Mouse (Mus musculus) hindbrain, embryonic 14.5 days (tissue): Measurements from ENCODE around the gene Btnl2. TPM values are rescaled to one million over a fixed set of nuclear protein-coding genes. Genes with fewer than 3 reads are reported as not detected.

Experiments used
- ATAC-seq: fragments of 200-750 bp; cut with Nextera tagmentation; 2 replicates; pipeline ENCODE4 v1.8.0; 2017; ENCODE audit warnings: moderate number of reproducible peaks, mild to moderate bottlenecking, moderate TSS enrichment, moderate library complexity; ENCODE audit not compliant: low FRiP score
- DNase-seq: peaks from one replicate; pipeline ENCODE4 v3.0.0-alpha.2; 2015; ENCODE audit warnings: low spot score
- H3K27ac ChIP-seq: fragments of 300-500 bp; sonication (generic); 2 replicates; pipeline ENCODE4 v1.5.1; 2014; ENCODE audit warnings: mild to moderate bottlenecking, moderate library complexity
- H3K27me3 ChIP-seq: fragments of 300-500 bp; sonication (generic); 2 replicates; pipeline ENCODE4 v1.6.1; 2014; ENCODE audit warnings: mild to moderate bottlenecking, low read length, mixed read lengths; ENCODE audit not compliant: control insufficient read depth, insufficient read depth
- H3K36me3 ChIP-seq: fragments of 300-500 bp; sonication (generic); replicated peaks from 2 replicates; pipeline ENCODE4 v1.6.1; 2014; ENCODE audit not compliant: control insufficient read depth, insufficient read depth
- H3K4me1 ChIP-seq: fragments of 300-500 bp; sonication (generic); replicated peaks from 2 replicates; pipeline ENCODE4 v1.6.1; 2014; ENCODE audit warnings: antibody characterized with exemption, low read length, mixed read lengths; ENCODE audit not compliant: control insufficient read depth, insufficient read depth
- H3K4me2 ChIP-seq: fragments of 300-500 bp; sonication (generic); replicated peaks from 2 replicates; pipeline ENCODE4 v1.6.1; 2014; ENCODE audit warnings: mild to moderate bottlenecking, moderate library complexity
- H3K4me3 ChIP-seq: fragments of 300-500 bp; sonication (generic); replicated peaks from 2 replicates; pipeline ENCODE4 v1.5.1; 2014; ENCODE audit warnings: mild to moderate bottlenecking, low read length
- H3K9ac ChIP-seq: fragments of 300-500 bp; sonication (generic); 2 replicates; pipeline ENCODE4 v1.6.1; 2014
- H3K9me3 ChIP-seq: fragments of 300-500 bp; sonication (generic); 2 replicates; pipeline ENCODE4 v1.6.1; 2016; ENCODE audit warnings: low read length; ENCODE audit not compliant: control insufficient read depth
- WGBS: fragments of 180-500 bp; shearing (Covaris S2); extraction: QIAGEN DNeasy Blood & Tissue Kit; methylation state at CpG from one replicate; pipeline ENCODE4 v1.1.7; 2014; 5-methylcytosine and 5-hydroxymethylcytosine counted together
- polyA plus RNA-seq: library from polyadenylated mRNA; unstranded; fragments of >200 nt; fragmentation: Nextera tagmentation; extraction: Ambion mirVana; gene quantifications from 2 replicates; pipeline ENCODE4 v1.2.1, GENCODE M21; 2014

Gene Btnl2
- polyA plus RNA-seq, 1 experiment from 2014 or later, result not detected

DNA sequence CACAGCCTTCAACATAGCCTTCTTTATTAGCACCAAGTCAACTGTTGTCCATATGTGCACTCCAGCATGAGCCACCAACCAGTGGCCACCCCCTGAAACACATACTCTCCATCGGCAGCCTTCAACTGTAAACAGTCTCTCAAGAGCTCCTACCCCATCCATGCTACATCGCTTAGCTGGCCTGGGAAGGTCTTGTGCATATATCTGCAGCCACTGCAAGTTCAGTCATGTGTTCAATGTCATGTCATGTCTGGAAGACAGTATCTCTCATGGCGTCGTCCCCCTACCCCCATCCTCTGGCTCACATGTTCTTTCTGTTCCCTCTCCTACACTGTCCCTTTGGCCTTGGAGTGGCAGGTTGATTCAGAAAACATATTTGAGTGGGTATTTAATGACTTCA, 9.7 kb upstream of the Btnl2 start:
- Histone ChIP-seq H3K4me1 (no peaks in the 10 kb centered on the region), H3K27ac (no peak overlapping the region), H3K9ac (no peak overlapping the region), H3K9me3 (no peaks in the 10 kb centered on the region), H3K4me3 (no peak overlapping the region), H3K4me2 (no peak overlapping the region), H3K36me3 (no peaks in the 10 kb centered on the region), H3K27me3 (no peaks in the 10 kb centered on the region)
- DNase-seq (no peak), ATAC-seq (no peak)
- 98% methylated on average over 4 of the region's 4 CpGs for WGBS

GRCm38 (mm10) chr17:34345486-34345885, 9.1 kb upstream of the Btnl2 start:
- no peak overlapping the region for H3K4me2 ChIP-seq
- no peak overlapping the region for H3K27ac ChIP-seq
- ATAC-seq (no peak), DNase-seq (no peak)
- 88% methylated on average over 7 of the region's 7 CpGs for WGBS
- H3K9ac ChIP-seq, result no peak overlapping the region
- H3K4me3 ChIP-seq, result no peak overlapping the region
- H3K27me3 ChIP-seq, result no peaks in the 10 kb centered on the region
- H3K36me3 ChIP-seq, result no peaks in the 10 kb centered on the region
- H3K4me1 ChIP-seq, result no peaks in the 10 kb centered on the region
- H3K9me3 ChIP-seq, result no peaks in the 10 kb centered on the region

DNA sequence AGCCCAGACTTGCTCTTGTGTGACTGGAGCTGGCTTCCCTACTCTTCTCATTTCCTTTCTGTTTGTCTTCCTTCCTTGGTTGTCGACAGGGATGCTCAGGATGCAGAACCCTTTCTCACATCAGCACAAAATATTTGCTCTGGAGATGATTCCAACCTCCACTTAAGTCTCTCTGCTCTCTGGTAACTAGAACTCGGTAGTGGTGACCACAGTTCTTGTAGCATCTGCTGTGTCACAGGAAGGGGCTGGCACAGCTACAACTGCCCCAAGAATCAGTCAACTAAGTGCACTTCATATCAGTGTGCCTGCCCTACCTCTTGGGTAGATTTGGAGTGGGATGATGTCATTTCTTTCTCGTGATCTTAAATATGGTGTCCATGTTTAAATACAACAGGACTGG, 8.6 kb upstream of the Btnl2 start:
- Histone ChIP-seq H3K4me1 (no peaks in the 10 kb centered on the region), H3K4me3 (no peak overlapping the region), H3K9ac (no peak overlapping the region), H3K27ac (no peak overlapping the region), H3K9me3 (no peaks in the 10 kb centered on the region), H3K27me3 (no peaks in the 10 kb centered on the region), H3K36me3 (no peaks in the 10 kb centered on the region), H3K4me2 (no peak overlapping the region)
- ATAC-seq (no peak), DNase-seq (no peak)
- WGBS, result 83% methylated on average over 3 of the region's 3 CpGs

GRCm38 (mm10) chr17:34347606-34348308, 6.9 kb upstream of the Btnl2 start:
- H3K9ac ChIP-seq, result no peak overlapping the region
- no peak overlapping the region for H3K4me2 ChIP-seq
- no peak overlapping the region for H3K27ac ChIP-seq
- H3K4me3 ChIP-seq, result no peak overlapping the region
- H3K36me3 ChIP-seq, result no peaks in the 10 kb centered on the region
- no peaks in the 10 kb centered on the region for H3K27me3 ChIP-seq
- peak; percentile 51 for DNase-seq
- no peaks in the 10 kb centered on the region for H3K4me1 ChIP-seq
- no peaks in the 10 kb centered on the region for H3K9me3 ChIP-seq
- no peak for ATAC-seq
- 82% methylated on average over 6 of the region's 6 CpGs for WGBS

DNA sequence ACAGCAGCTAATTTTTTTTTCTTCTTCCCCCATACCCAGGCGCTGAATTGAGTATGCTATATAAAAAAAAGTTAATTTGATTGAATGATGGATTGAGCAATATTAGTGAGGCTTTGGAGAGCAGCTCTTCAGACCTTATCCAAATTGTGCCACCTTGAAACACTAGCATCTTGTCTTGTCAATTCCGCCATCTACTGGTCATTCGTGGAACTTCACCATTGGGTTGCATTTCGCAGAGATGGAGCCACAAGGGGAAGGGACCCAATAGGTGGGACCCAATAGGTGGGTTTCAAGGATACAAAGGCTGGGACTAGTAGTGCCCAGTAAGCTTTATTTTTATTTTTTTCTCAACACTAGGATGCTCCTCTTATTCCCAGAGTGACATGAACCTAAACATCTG, 5.2 kb upstream of the Btnl2 start:
- no peak overlapping the region for H3K9ac ChIP-seq
- no peaks in the 10 kb centered on the region for H3K27me3 ChIP-seq
- H3K27ac ChIP-seq, result no peak overlapping the region
- H3K36me3 ChIP-seq, result no peaks in the 10 kb centered on the region
- 3% methylated on average over 4 of the region's 4 CpGs for WGBS
- no peak overlapping the region for H3K4me3 ChIP-seq
- no peaks in the 10 kb centered on the region for H3K4me1 ChIP-seq
- no peak overlapping the region for H3K4me2 ChIP-seq
- H3K9me3 ChIP-seq, result no peaks in the 10 kb centered on the region
- DNase-seq (peak; percentile 94), ATAC-seq (no peak)

DNA sequence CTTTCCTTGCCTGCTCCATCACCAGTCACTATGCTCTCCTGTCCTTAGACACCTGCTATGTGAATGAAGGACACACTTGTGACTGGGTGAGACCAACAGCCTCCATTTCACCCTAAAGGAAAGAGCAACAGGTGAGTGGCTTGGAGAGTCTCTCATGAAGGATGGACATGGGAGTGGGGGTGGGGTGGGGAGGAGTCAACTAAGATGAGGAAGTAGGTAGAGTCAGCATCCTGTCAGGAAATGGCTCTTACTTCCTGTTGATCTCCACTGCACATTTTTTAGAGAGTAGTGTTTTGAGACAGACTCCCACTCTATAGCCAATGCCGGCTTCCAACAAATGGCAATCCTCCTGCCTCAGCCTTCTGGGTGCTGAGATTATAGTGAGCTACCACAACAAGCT, 318 bp downstream of the Btnl2 start:
- WGBS, result 96% methylated on average over 1 of the region's 1 CpGs
- H3K27ac ChIP-seq, result no peak overlapping the region
- H3K27me3 ChIP-seq, result no peaks in the 10 kb centered on the region
- no peak overlapping the region for H3K4me2 ChIP-seq
- no peak for ATAC-seq
- H3K36me3 ChIP-seq, result no peaks in the 10 kb centered on the region
- H3K4me3 ChIP-seq, result no peak overlapping the region
- no peak overlapping the region for H3K9ac ChIP-seq
- DNase-seq, result no peak
- no peaks in the 10 kb centered on the region for H3K4me1 ChIP-seq
- H3K9me3 ChIP-seq, result no peaks in the 10 kb centered on the region

DNA sequence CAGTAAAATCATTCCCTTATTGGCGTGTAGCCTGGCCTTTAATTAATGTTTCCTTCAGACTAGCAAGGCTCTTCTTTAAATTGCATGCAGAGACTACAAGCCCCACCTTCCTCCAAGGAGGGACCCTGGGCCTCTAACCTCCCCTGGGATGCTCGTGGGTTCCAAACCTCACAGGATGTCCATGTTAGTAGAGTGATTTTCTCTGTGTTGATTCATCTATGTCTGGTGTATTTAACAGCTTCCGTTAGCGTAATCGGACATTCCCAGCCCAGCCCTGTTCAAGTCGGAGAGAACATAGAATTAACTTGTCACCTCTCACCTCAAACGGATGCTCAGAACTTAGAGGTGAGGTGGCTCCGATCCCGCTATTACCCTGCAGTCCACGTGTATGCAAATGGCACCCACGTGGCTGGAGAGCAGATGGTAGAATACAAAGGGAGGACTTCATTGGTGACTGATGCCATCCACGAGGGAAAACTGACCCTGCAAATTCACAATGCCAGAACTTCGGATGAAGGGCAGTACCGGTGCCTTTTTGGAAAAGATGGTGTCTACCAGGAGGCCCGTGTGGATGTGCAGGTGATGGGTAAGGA, 8.4 kb downstream of the Btnl2 start:
- Histone ChIP-seq H3K4me2 (no peak overlapping the region), H3K9ac (no peak overlapping the region), H3K9me3 (no peaks in the 10 kb centered on the region), H3K27ac (no peak overlapping the region), H3K36me3 (no peaks in the 10 kb centered on the region), H3K4me1 (no peaks in the 10 kb centered on the region), H3K4me3 (no peak overlapping the region), H3K27me3 (no peaks in the 10 kb centered on the region)
- ATAC-seq, result no peak
- 86% methylated on average over 15 of the region's 15 CpGs for WGBS
- DNase-seq, result no peak

DNA sequence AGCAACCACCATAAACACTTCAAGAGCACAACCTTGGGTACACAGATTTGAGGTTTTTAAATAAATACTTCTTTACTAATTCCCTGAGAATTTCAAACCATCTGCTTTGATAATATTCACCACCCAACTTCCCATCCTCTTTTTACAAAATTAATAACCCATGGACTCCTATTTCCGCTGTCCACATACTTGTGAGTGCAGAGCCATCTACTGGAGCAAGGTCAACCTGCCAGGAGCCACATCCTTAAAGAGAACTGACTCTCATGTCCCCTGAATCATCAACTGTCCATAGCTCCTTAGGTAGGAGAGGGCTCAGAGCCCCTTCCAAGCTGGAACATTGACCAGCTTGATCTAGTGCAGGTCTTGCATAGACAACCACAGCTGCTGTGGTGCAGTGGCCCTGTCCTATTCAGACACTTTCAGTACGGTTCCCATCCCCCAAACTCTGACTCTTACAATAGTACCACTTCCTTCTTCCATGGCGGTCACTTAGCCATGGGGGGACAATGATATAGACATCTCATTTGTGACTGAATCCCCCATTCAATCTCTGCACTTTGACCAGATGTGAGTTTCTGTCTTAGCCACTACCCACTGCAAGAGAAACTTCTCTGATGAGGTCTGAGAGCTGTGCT, 9.2 kb downstream of the Btnl2 start:
- ATAC-seq (no peak), DNase-seq (no peak)
- Histone ChIP-seq H3K4me2 (no peak overlapping the region), H3K4me3 (no peak overlapping the region), H3K27ac (no peak overlapping the region), H3K4me1 (no peaks in the 10 kb centered on the region), H3K27me3 (no peaks in the 10 kb centered on the region), H3K9ac (no peak overlapping the region), H3K9me3 (no peaks in the 10 kb centered on the region), H3K36me3 (no peaks in the 10 kb centered on the region)
- WGBS, result 82% methylated on average over 3 of the region's 3 CpGs

GRCm38 (mm10) chr17:34365031-34365430, 10.4 kb downstream of the Btnl2 start:
- ATAC-seq (no peak), DNase-seq (no peak)
- H3K27ac ChIP-seq, result no peak overlapping the region
- H3K27me3 ChIP-seq, result no peaks in the 10 kb centered on the region
- no peaks in the 10 kb centered on the region for H3K4me1 ChIP-seq
- no peak overlapping the region for H3K9ac ChIP-seq
- WGBS, result 75% methylated on average over 10 of the region's 10 CpGs
- no peaks in the 10 kb centered on the region for H3K36me3 ChIP-seq
- no peak overlapping the region for H3K4me3 ChIP-seq
- H3K9me3 ChIP-seq, result no peaks in the 10 kb centered on the region
- H3K4me2 ChIP-seq, result no peak overlapping the region
